Mouse (Mus musculus): Measurements from ENCODE around the gene Jup. TPM values are rescaled to one million over a fixed set of nuclear protein-coding genes. Genes with fewer than 3 reads are reported as not detected.
"Not testable (repeated sequence)": the region's sequence is repeated elsewhere in the genome, so short reads cannot be mapped to it uniquely, and the experiment has no call there.

Gene Jup
- total RNA-seq, 2 experiments from 2014 or later, result 68.6 to 104 TPM

DNA sequence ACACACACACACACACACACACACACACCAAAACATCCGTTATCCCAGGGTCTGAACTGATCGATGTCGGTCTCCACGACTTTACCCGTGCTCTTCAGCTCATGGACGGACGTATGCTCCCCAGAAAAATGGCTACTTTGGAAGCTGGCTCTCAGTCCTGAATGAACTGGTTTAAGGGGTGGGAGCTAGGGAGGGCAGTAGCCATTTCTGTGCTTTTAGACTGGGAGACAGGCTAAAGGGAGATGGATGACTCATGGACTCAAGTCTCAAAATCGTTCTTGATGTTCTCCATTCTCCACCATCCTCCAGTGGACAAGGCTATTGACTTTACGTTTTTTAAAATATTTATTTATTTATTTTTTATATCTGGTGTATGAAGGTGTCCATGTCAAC, 40.7 kb downstream of the Jup start:
- DNase-seq, result no peak
- Histone ChIP-seq H3K27ac (no peak overlapping the region), H3K4me3 (no peak overlapping the region)
- no peak for TF ChIP-seq CTCF (IDR thresholded peaks at IDR 0.05)
- intact Hi-C loops (cut with DNase I), result no loop called here

DNA sequence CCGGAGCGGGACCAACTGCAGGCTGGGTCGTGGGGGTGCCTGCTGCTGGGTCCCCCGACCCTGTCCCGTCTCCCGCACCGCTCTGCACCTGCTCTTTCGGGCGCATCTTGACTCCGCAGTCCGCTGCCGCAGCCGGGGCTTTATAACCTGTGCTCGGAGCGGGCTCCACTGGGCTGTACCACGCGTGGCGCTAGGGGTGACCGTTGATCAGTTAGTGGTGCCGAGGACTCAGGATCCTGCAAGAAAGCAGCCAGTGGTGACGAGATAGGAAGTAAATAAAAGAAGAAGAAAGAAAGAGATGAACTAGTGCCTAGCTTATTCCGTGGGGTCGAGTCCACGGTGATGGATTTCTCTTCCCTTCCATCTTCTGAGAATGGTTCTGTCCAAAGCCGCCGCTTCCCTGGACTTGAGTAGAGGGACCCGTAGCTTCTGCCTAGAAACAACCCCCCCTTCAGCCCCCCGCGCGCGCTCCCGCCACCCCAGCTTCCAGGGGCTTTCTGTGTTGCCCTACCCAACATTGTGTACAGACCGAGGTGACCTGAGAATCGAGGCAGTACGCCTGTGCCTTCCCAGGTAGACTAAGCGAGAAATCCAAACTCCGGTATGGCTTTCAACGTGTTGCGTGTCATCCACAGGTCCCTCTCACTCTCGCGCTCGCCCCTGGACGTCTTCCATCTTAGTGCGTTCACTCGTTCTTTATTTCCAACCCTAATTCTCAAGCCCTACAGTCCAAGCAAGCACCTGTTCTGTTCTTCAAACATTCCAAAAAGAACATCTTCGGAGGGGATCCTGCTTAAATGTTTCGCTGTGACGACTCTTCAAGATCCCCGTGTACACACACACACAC, 41.4 kb downstream of the Jup start, which contains the start of gene Hap1:
Gene Hap1, minus strand, starts transcription at position 157 of the 847 bp plus-strand sequence.
- DNase-seq, result peak; percentile 76
- no peak for TF ChIP-seq CTCF (IDR thresholded peaks at IDR 0.05)
- intact Hi-C loops (cut with DNase I), result no loop called here
- Histone ChIP-seq H3K27ac (peak within 1 kb of the TSS; percentile 58), H3K4me3 (peak within 1 kb of the TSS; percentile 88)

DNA sequence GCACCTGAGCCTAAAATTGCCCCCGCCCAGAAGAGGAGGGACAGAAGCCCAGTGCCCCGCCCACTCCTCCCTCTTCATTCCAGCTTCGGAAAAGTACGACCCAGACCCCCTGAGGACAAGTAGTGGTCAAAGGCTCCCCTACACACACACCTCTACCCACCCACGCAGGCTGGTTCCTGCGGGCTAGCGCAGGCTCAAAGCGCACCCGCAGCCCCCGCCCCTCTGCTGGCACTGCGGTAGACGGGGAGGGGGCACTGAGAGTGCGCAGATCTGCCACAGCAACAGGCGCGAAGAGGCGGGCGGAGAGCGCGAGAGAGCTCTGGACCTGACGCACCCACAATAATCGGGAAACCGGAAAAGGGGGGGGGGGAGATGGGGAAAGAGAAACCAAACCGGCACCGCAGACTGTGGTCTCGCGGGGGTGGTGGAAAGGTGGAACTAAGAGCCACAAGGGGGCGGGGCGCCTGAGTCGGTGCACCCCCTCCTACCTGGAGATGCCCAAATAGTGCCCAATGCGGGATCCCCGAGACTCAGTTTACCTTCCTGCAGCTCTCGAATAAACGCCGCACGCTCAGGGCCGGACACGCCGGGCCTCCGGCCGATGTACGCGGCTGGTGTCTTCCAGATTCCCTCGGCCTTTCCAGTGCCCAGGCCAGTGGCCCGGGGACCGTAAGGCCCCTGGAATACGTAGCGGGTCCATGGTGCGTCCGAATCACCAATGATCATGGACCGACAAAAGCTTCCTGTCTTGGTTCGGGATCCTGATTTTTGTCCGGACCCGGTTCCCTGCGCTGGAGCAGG, 42.2 kb downstream of the Jup start:
- TF ChIP-seq CTCF (IDR thresholded peaks at IDR 0.05), result peak; percentile 4; the same call in 1 of the 2 replicates
- peak overlapping the region; percentile 88 for H3K4me3 ChIP-seq
- peak; percentile 41 for DNase-seq
- intact Hi-C loops (cut with DNase I), result no loop called here
- peak overlapping the region; percentile 58 for H3K27ac ChIP-seq

DNA sequence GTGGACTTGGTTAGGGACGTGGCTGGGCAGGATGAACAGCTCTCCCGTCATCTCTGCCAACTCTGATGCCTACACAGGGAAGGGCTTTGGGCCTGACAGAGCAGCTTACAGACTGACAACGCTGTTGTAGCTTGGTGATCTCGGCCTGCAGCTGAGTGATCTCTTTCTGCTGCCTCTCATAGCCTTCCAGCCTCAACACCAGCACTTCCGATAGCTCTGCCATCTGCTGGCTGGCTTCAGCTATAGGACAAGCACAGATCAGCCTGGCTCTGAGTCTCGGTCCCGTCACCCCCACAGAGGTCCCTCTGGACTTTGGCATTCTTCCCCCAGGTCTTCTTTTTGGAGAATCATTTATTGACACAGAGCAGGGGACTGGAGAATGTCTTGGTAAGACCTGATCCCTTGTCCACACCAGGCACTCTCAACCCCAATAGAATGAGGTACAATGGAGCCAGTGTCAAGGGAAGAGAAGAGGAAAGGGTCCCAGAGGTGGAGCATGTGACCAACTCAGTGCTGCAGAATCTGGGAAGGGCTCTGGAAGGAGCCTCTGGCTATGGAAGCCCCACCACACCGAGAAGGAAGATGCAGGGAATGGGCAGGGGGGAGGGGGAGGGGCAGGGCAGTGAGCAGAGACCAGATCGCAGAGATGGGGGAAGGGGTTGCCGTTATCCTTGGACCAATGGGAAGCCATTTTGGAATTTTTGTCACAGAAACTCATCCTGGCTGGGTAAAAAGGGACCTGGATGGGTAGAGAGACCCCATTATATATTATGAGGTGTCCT, 45.3 kb downstream of the Jup start:
- peak; percentile 35 for TF ChIP-seq CTCF (IDR thresholded peaks at IDR 0.05)
- H3K4me3 ChIP-seq, result no peak overlapping the region
- no peak overlapping the region for H3K27ac ChIP-seq
- intact Hi-C loops (cut with DNase I), result no loop called here
- no peak for DNase-seq

GRCm38 (mm10) chr11:100344269-100344668, 53.3 kb downstream of the Jup start:
- intact Hi-C loops (cut with DNase I), result no loop called here
- Histone ChIP-seq H3K4me3 (no peak overlapping the region), H3K27ac (no peak overlapping the region)
- TF ChIP-seq CTCF (IDR thresholded peaks at IDR 0.05), result no peak
- no peak for DNase-seq

DNA sequence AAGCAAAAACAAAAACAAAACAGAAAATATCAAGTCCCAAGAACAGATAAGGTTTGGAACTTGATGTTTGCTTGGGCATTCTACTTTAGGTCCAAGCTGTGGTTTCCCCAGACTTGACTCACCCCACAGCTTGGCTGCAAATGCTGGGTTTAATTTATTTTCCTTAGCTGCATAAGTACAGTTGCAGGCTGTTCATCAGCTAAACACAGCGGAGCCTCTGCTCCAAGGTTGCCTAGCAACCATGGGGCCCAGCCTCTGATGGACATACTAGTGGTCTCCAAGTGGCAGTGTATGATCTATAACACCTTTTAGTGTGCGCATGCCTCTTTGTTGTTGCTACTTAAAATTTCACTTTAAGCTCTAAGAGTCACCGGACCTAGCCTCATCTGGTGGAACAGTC, 61.8 kb downstream of the Jup start:
- TF ChIP-seq CTCF (IDR thresholded peaks at IDR 0.05), result no peak

GRCm38 (mm10) chr11:100333944-100334457, 63.6 kb downstream of the Jup start, which contains the start of gene Gast:
Gast (plus strand) TSS chr11:100334407.
- no peak for DNase-seq
- Histone ChIP-seq H3K27ac (no peak within 1 kb of the TSS), H3K4me3 (no peak within 1 kb of the TSS)
- TF ChIP-seq CTCF (IDR thresholded peaks at IDR 0.05), result no peak
- intact Hi-C loops (cut with DNase I), result no loop called here

More for the DNA sequence above, 61.8 kb downstream of the Jup start:
- H3K4me3 ChIP-seq, result no peak overlapping the region
- H3K27ac ChIP-seq, result no peak overlapping the region
- intact Hi-C loops (cut with DNase I), result no loop called here
- DNase-seq, result no peak

DNA sequence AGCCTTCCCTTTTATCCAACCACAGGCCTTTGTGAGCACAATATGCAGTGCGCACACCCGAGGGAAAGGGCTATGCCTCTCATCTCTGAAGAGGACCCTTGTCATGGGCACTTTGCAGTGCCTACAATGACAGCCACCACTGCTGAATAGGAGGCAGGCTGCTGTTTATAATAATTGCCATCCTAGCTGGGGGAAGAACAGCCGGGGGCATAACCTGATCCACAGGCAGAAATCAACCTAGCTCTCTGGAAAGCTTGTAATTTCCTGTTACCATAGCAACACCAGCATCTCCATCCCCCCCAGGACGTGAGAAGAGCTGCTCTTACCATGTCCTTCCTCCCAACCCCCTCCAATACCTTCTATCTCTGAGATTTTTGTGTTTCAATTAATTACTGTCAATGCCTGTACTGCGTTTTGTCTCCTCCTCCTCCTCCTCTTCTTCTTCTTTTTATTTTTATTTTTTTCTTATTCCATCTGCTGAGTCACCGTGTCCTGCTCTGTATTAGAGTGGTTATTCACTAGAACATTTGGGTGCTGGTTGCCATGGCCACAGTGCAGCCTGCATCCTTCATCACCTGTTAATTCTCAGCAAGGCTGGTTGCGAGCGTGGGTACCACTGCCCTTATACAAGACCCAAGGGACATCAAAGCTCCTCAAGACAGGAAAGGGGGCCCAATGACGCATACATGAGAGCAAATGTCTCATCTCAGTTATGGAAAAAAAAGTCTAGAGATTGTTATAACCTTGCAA, 64.6 kb downstream of the Jup start:
- no peak for TF ChIP-seq CTCF (IDR thresholded peaks at IDR 0.05)
- intact Hi-C loops (cut with DNase I), result no loop called here
- Histone ChIP-seq H3K4me3 (no peak overlapping the region), H3K27ac (no peak overlapping the region)
- no peak for DNase-seq

DNA sequence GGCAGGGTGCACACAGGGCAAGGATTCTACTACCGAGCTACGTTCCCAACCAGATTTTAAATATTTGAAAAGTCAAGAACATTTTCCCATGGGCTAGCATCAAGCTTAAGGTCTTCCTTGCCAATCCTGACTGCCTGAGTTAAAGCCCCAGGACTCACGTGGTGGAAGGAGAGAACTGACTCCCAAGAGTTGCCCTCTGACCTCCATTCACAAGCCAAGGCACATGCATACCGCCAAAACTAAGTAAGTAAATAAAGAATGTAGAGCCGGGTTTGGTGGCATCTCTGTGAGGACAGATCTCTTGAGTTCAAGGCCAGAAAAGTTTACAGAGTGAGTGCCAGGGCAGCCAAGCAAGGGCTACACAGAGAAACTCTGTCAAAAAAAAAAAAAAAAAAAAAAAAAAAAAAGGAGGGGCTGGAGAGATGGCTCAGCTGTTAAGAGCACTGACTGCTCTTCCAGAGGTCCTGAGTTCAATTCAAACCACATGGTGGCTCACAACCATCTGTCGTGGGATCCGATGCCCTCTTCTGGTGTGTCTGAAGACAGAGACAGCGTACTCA, 66.7 kb downstream of the Jup start:
- H3K27ac ChIP-seq; intact Hi-C loops (cut with DNase I); DNase-seq; H3K4me3 ChIP-seq: not testable (repeated sequence)

DNA sequence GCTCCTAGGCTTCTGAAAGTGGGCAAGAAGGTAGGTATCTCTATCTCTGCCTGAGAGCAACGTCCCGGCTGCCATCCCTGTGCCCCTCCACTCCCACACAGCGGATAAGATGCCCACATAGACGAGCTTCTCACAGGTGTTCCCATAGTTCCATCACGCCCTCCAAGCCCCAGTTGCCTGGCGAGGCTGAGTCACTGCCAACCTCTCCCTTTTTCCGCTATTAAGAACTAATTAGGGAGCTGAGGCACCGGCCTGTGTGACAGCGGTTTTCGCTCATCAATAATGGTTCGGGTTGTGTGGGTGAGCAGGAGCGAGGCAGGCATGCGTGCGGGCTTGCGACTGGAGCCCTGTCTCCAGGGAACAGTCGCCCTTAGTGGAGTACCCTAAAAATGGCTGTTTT, 67.3 kb downstream of the Jup start:
- intact Hi-C loops (cut with DNase I), result no loop called here
- no peak for DNase-seq

GRCm38 (mm10) chr11:100327761-100328160, 69.8 kb downstream of the Jup start:
- TF ChIP-seq CTCF (IDR thresholded peaks at IDR 0.05), result no peak
- H3K4me3 ChIP-seq, result no peak overlapping the region
- intact Hi-C loops (cut with DNase I), result no loop called here
- H3K27ac ChIP-seq, result no peak overlapping the region
- no peak for DNase-seq

More for the DNA sequence above, 67.3 kb downstream of the Jup start:
- no peak for TF ChIP-seq CTCF (IDR thresholded peaks at IDR 0.05)
- Histone ChIP-seq H3K4me3 (no peak overlapping the region), H3K27ac (no peak overlapping the region)
